Mouse (Mus musculus): ENCODE data around the gene Rapgef3. TPM values are rescaled to one million over a fixed set of nuclear protein-coding genes. Genes with fewer than 3 reads are reported as not detected.
A peak's percentile ranks its signal among the peaks of the same experiment; 100 is the strongest.

Rapgef3 gene
- polyA plus RNA-seq, 1 experiment from 2014 or later, result 6.4 TPM

DNA sequence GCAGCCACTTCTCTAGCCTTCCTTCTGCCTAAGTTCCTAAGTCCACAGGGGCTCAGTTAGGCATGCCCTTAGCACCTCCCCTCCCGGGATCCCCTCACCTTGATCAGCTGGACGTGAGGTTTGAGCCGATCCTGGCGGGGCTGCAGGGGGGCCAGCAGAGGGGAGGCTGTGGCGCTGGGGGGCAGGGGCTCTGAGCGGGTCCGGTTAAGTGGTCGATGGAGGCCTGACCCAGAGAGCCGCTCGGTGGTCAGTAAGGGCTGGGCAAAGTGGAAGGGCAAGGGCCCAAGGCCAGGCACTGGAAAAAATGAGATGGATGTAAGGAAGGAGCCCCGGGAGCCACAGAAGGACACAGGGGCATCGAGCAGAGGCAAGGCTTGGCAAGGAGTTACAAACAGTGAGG, 40.1 kb upstream of the Rapgef3 start:
- no peak for DNase-seq (ENCODE audit: low spot score)
- Histone ChIP-seq H3K9me3 (replicated peaks) (no peaks in the 10 kb centered on the region), H3K4me3 (no peak overlapping the region), H3K27me3 (ENCODE audit: low read depth, poor library complexity, severe bottlenecking) (no peaks in the 10 kb centered on the region), H3K36me3 (peaks cover 81% of the 10 kb centered on the region), H3K27ac (no peak overlapping the region), H3K4me1 (peaks cover 10% of the 10 kb centered on the region)
- 77% methylated on average over 12 of the region's 12 CpGs for WGBS

GRCm38 (mm10) chr15:97802575-97802974, 34.8 kb upstream of the Rapgef3 start:
- peaks cover 87% of the 10 kb centered on the region for H3K36me3 ChIP-seq
- peak; percentile 66 for DNase-seq (ENCODE audit: low spot score)
- peaks cover 16% of the 10 kb centered on the region for H3K4me1 ChIP-seq
- H3K4me3 ChIP-seq, result peak overlapping the region; percentile 44
- no peaks in the 10 kb centered on the region for H3K9me3 ChIP-seq (replicated peaks)
- H3K27me3 ChIP-seq (ENCODE audit: low read depth, poor library complexity, severe bottlenecking), result no peaks in the 10 kb centered on the region
- peak overlapping the region; percentile 65 for H3K27ac ChIP-seq
- WGBS, result 14% methylated on average over 13 of the region's 13 CpGs

- Histone ChIP-seq H3K36me3 (peaks cover 87% of the 10 kb centered on the region), H3K27ac (no peak overlapping the region), H3K4me1 (peaks cover 16% of the 10 kb centered on the region), H3K9me3 (replicated peaks) (no peaks in the 10 kb centered on the region), H3K27me3 (ENCODE audit: low read depth, poor library complexity, severe bottlenecking) (no peaks in the 10 kb centered on the region), H3K4me3 (no peak overlapping the region; the same call in 1 of the 2 replicates)
- 82% methylated on average over 7 of the region's 7 CpGs for WGBS
- DNase-seq (ENCODE audit: low spot score), result no peak
These were observed 34.0 kb upstream of the Rapgef3 start for GRCm38 (mm10) chr15:97801811-97802210.

GRCm38 (mm10) chr15:97800853-97801252, 33.1 kb upstream of the Rapgef3 start:
- Histone ChIP-seq H3K4me3 (no peak overlapping the region), H3K27me3 (ENCODE audit: low read depth, poor library complexity, severe bottlenecking) (no peaks in the 10 kb centered on the region), H3K9me3 (replicated peaks) (no peaks in the 10 kb centered on the region), H3K36me3 (peaks cover 88% of the 10 kb centered on the region), H3K4me1 (peaks cover 16% of the 10 kb centered on the region), H3K27ac (peak overlapping the region; percentile 53)
- 89% methylated on average over 13 of the region's 13 CpGs for WGBS
- no peak for DNase-seq (ENCODE audit: low spot score)

GRCm38 (mm10) chr15:97799446-97799845, 31.7 kb upstream of the Rapgef3 start:
- Histone ChIP-seq H3K36me3 (peaks cover 91% of the 10 kb centered on the region), H3K4me3 (no peak overlapping the region), H3K4me1 (peaks cover 16% of the 10 kb centered on the region), H3K9me3 (replicated peaks) (no peaks in the 10 kb centered on the region), H3K27me3 (ENCODE audit: low read depth, poor library complexity, severe bottlenecking) (no peaks in the 10 kb centered on the region), H3K27ac (no peak overlapping the region)
- 90% methylated on average over 11 of the region's 11 CpGs for WGBS
- DNase-seq (ENCODE audit: low spot score), result no peak

DNA sequence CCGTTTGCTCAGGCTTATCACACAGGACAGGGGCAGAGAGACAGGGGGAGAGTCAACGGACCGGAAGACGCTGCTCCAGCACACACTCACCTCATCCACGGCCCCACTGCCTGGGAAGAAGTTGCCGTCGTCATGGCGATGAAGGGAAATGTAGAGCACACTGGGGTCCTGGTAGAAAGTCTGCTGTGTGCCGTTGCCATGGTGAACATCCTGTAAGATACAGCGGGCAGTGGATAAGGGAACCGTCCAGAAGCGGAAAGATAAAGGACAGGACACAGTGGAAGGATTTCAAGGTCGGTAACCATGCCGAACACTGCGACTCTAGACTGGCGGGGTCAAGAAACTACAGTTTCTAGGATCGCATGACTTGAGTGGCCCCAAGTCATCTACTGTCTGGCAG, 30.4 kb upstream of the Rapgef3 start:
- H3K9me3 ChIP-seq (replicated peaks), result no peaks in the 10 kb centered on the region
- 89% methylated on average over 17 of the region's 17 CpGs for WGBS
- no peaks in the 10 kb centered on the region for H3K27me3 ChIP-seq (ENCODE audit: low read depth, poor library complexity, severe bottlenecking)
- peaks cover 100% of the 10 kb centered on the region for H3K36me3 ChIP-seq
- no peak for DNase-seq (ENCODE audit: low spot score)
- no peak overlapping the region for H3K4me3 ChIP-seq
- H3K27ac ChIP-seq, result no peak overlapping the region
- peaks cover 16% of the 10 kb centered on the region for H3K4me1 ChIP-seq

- WGBS, result 95% methylated on average over 17 of the region's 17 CpGs
- Histone ChIP-seq H3K36me3 (peaks cover 99% of the 10 kb centered on the region), H3K4me1 (peaks cover 4% of the 10 kb centered on the region; the same call in 1 of the 2 replicates), H3K27ac (no peak overlapping the region), H3K27me3 (ENCODE audit: low read depth, poor library complexity, severe bottlenecking) (no peaks in the 10 kb centered on the region), H3K4me3 (no peak overlapping the region), H3K9me3 (replicated peaks) (no peaks in the 10 kb centered on the region)
- no peak for DNase-seq (ENCODE audit: low spot score)
These were observed 29.0 kb upstream of the Rapgef3 start for GRCm38 (mm10) chr15:97796674-97797310.

DNA sequence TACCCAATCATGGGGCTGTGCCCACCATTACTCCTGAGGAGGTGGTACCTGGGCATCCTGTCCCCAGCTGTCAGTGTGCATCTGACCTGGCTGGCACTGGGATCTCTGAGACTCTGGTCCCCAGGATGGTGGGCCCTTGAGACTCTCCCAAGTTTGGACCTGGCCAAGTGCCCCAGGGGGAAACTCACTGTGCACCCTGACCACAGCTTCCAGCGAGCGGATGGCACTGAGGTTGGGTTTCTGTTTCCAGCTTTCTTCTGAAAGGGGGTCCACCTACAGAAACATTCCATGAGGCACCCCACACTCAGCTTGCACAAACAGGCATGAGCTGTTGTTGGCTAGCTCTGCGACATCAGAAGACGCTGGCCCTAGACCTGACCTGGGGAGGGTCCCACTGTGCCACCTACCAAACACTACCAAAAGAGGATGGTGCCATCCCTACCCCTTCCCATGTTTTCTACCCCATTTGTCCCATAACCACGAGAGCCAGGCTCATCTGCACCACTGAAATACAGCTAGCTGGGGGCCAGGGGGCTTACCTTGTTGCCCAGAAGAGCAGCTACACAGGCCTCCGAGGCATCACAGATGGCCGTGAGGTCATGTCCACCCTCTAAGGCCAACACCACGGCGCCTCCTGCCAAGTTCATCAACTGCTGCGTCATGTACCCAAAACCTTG, 27.9 kb upstream of the Rapgef3 start:
- Histone ChIP-seq H3K4me1 (peaks cover under 1% of the 10 kb centered on the region; the same call in 1 of the 2 replicates), H3K36me3 (peaks cover 97% of the 10 kb centered on the region), H3K27me3 (ENCODE audit: low read depth, poor library complexity, severe bottlenecking) (no peaks in the 10 kb centered on the region), H3K9me3 (replicated peaks) (no peaks in the 10 kb centered on the region), H3K4me3 (no peak overlapping the region), H3K27ac (no peak overlapping the region)
- no peak for DNase-seq (ENCODE audit: low spot score)
- 94% methylated on average over 10 of the region's 10 CpGs for WGBS

- Histone ChIP-seq H3K27ac (no peak overlapping the region), H3K9me3 (replicated peaks) (no peaks in the 10 kb centered on the region), H3K4me1 (no peaks in the 10 kb centered on the region), H3K36me3 (peaks cover 89% of the 10 kb centered on the region), H3K4me3 (no peak overlapping the region), H3K27me3 (ENCODE audit: low read depth, poor library complexity, severe bottlenecking) (no peaks in the 10 kb centered on the region)
- DNase-seq (ENCODE audit: low spot score), result no peak
- 74% methylated on average over 5 of the region's 5 CpGs for WGBS
These were observed 26.5 kb upstream of the Rapgef3 start for GRCm38 (mm10) chr15:97794268-97794667.

DNA sequence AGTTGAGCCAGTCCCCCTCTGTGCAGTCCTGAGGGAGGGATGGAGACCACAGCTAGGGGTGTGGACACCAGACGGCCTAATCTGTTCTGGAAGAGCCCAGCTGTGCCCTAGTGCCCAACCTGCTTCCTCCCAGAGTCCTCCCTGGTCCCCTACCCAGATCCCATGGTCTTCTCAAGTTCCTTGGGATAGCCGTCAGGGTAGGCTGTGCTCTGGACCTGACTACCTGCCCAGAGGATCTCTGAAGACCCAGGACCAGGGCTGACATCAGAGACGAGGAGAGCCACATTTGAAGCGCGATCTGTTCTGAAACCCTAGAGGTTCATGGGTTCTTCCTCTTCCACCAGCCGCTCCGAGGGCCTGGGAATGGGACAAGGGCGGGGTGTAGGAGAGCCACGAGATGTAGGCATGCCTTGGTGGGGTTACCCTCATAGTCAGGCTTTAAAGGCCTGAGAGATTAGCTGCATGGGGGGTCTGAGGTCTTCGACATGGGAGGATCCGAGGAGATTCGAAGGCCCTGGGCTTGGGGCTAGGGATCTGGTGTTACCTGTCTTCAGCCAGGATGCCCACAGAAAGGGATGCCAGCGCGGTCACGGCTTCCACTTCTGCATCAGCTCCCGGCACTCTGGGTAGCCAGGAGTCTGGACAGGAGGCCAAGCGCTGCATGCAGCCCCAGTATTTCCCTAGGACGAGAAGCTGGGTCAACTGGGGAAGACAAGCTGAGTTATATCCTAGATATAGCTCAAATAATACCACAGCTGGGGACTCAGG, 25.8 kb upstream of the Rapgef3 start:
- Histone ChIP-seq H3K9me3 (replicated peaks) (no peaks in the 10 kb centered on the region), H3K27me3 (ENCODE audit: low read depth, poor library complexity, severe bottlenecking) (no peaks in the 10 kb centered on the region), H3K4me3 (no peak overlapping the region), H3K27ac (no peak overlapping the region), H3K4me1 (peaks cover 4% of the 10 kb centered on the region), H3K36me3 (peaks cover 82% of the 10 kb centered on the region)
- no peak for DNase-seq (ENCODE audit: low spot score)
- whole genome bisulfite sequencing, result 93% methylated on average over 18 of the region's 18 CpGs

- 92% methylated on average over 11 of the region's 11 CpGs for WGBS
- Histone ChIP-seq H3K9me3 (replicated peaks) (no peaks in the 10 kb centered on the region), H3K27me3 (ENCODE audit: low read depth, poor library complexity, severe bottlenecking) (no peaks in the 10 kb centered on the region), H3K27ac (no peak overlapping the region), H3K36me3 (peaks cover 58% of the 10 kb centered on the region), H3K4me3 (no peak overlapping the region), H3K4me1 (peaks cover 12% of the 10 kb centered on the region)
- DNase-seq (ENCODE audit: low spot score), result no peak
These were observed 23.4 kb upstream of the Rapgef3 start for GRCm38 (mm10) chr15:97791126-97791700.

DNA sequence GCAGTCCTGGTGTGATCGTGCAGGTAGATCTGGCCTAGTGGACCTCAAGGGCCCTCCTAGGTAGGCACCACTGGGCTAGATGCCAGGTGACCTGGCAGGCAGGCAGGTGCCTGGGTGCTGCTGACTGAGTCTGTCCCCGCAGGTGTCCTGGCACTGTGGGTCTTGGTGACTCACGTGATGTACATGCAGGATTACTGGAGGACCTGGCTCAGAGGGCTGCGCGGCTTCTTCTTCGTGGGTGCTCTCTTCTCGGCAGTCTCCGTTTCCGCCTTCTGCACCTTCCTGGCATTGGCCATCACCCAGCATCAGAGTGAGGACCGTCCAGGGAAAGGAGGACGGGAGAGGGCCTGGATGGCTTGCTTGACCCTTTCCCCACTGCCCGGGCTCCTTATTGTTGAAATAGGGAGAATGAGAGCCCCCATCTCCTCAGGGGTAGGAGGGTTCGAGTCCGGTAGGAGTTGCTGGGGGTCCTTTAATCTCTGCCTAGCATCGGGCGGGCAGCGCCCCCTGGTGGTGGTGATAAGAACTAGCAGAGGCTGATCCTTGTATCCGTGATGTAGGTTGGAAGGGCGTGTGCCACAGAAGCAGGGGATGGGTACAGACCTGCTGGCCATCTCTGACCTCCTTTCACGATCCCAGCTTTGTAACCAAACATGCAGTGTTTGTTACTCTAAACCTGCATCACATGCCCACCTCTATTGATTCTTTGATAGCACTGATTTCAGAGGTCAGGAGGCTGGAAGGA, 22.2 kb upstream of the Rapgef3 start:
- no peak overlapping the region for H3K4me3 ChIP-seq
- no peaks in the 10 kb centered on the region for H3K9me3 ChIP-seq (replicated peaks)
- H3K27ac ChIP-seq, result no peak overlapping the region
- peaks cover 13% of the 10 kb centered on the region for H3K4me1 ChIP-seq
- DNase-seq (ENCODE audit: low spot score), result peak; percentile 73
- WGBS, result 58% methylated on average over 20 of the region's 20 CpGs
- peaks cover 13% of the 10 kb centered on the region for H3K27me3 ChIP-seq (ENCODE audit: low read depth, poor library complexity, severe bottlenecking)
- H3K36me3 ChIP-seq, result peaks cover 45% of the 10 kb centered on the region
